Mouse (Mus musculus): ENCODE data around the gene Epb41l5.

Gene Epb41l5

GRCm38 (mm10) chr1:119648205-119649111 lies at the start of gene Epb41l5:
Gene Epb41l5 (minus strand): TSS chr1:119649000.
- in situ Hi-C loops (cut with MboI; ENCODE audit: low sequenced_read_pairs): no loop called here

- in situ Hi-C loops (cut with MboI; ENCODE audit: low sequenced_read_pairs): no loop called here
Measured at GRCm38 (mm10) chr1:119696860-119697259, 48.1 kb upstream of the Epb41l5 start.

- in situ Hi-C loops (cut with MboI; ENCODE audit: low sequenced_read_pairs): no loop called here
Measured at GRCm38 (mm10) chr1:119685773-119686558, 37.2 kb upstream of the Epb41l5 start.

- in situ Hi-C loops (cut with MboI; ENCODE audit: low sequenced_read_pairs): no loop called here
Measured at GRCm38 (mm10) chr1:119681663-119682213, 32.9 kb upstream of the Epb41l5 start.

- in situ Hi-C loops (cut with MboI; ENCODE audit: low sequenced_read_pairs): no loop called here
Measured at GRCm38 (mm10) chr1:119674984-119675383, 26.2 kb upstream of the Epb41l5 start.

GRCm38 (mm10) chr1:119666904-119667303 lies 18.1 kb upstream of the Epb41l5 start:
- in situ Hi-C loops (cut with MboI; ENCODE audit: low sequenced_read_pairs): no loop called here

GRCm38 (mm10) chr1:119654307-119654706 lies 5.5 kb upstream of the Epb41l5 start:
- in situ Hi-C loops (cut with MboI; ENCODE audit: low sequenced_read_pairs): no loop called here

- in situ Hi-C loops (cut with MboI; ENCODE audit: low sequenced_read_pairs): no loop called here
Measured at GRCm38 (mm10) chr1:119650386-119650785, 1.6 kb upstream of the Epb41l5 start.

GRCm38 (mm10) chr1:119649627-119650026 lies 827 bp upstream of the Epb41l5 start:
- in situ Hi-C loops (cut with MboI; ENCODE audit: low sequenced_read_pairs): no loop called here

GRCm38 (mm10) chr1:119646356-119646755 lies 2.4 kb downstream of the Epb41l5 start:
- in situ Hi-C loops (cut with MboI; ENCODE audit: low sequenced_read_pairs): no loop called here

GRCm38 (mm10) chr1:119642367-119642766 lies 6.4 kb downstream of the Epb41l5 start:
- in situ Hi-C loops (cut with MboI; ENCODE audit: low sequenced_read_pairs): no loop called here

- in situ Hi-C loops (cut with MboI; ENCODE audit: low sequenced_read_pairs): no loop called here
Measured at GRCm38 (mm10) chr1:119641090-119641812, 7.5 kb downstream of the Epb41l5 start.

- in situ Hi-C loops (cut with MboI; ENCODE audit: low sequenced_read_pairs): no loop called here
Measured at GRCm38 (mm10) chr1:119640006-119640405, 8.8 kb downstream of the Epb41l5 start.

GRCm38 (mm10) chr1:119637188-119638023 lies 11.4 kb downstream of the Epb41l5 start:
- in situ Hi-C loops (cut with MboI; ENCODE audit: low sequenced_read_pairs): no loop called here

GRCm38 (mm10) chr1:119634746-119635145 lies 14.1 kb downstream of the Epb41l5 start:
- in situ Hi-C loops (cut with MboI; ENCODE audit: low sequenced_read_pairs): no loop called here

GRCm38 (mm10) chr1:119630428-119630827 lies 18.4 kb downstream of the Epb41l5 start:
- in situ Hi-C loops (cut with MboI; ENCODE audit: low sequenced_read_pairs): no loop called here

- in situ Hi-C loops (cut with MboI; ENCODE audit: low sequenced_read_pairs): no loop called here
Measured at GRCm38 (mm10) chr1:119626837-119627236, 22.0 kb downstream of the Epb41l5 start.

GRCm38 (mm10) chr1:119624444-119624843 lies 24.4 kb downstream of the Epb41l5 start:
- in situ Hi-C loops (cut with MboI; ENCODE audit: low sequenced_read_pairs): no loop called here

- in situ Hi-C loops (cut with MboI; ENCODE audit: low sequenced_read_pairs): no loop called here
Measured at GRCm38 (mm10) chr1:119605396-119605795, 43.4 kb downstream of the Epb41l5 start.

GRCm38 (mm10) chr1:119602448-119602847 lies 46.4 kb downstream of the Epb41l5 start:
- in situ Hi-C loops (cut with MboI; ENCODE audit: low sequenced_read_pairs): no loop called here

All from CH12F3 (cell line).